Comparison of ENCODE assay signal across 11 mouse cellular contexts in genomic region chr8:94964828-94965227, GRCm38 (mm10). TPM values are rescaled to one million over a fixed set of nuclear protein-coding genes. Genes with fewer than 3 reads are reported as not detected.
DNase-seq lines count a peak whose midpoint lies in the region; ATAC-seq and TF ChIP-seq lines count a peak whose summit lies in the region.
"Had no signal": no experiment of that assay in that cellular context is flagged by ENCODE, and none has a peak within 500 bp of the region (broad histone marks: within the 10 kb centered on the region; RNA-seq: fewer than 3 reads in every experiment).

No protein-coding gene starts in this region.

- H3K27ac ChIP-seq in heart, embryonic 16.5 days (ENCODE audit: low read length) = no peak overlapping the region
- H3K27ac ChIP-seq: embryonic facial prominence, embryonic 10.5 days had no signal

- no peaks in the 10 kb centered on the region for H3K9me3 ChIP-seq in heart, embryonic 16.5 days (replicated peaks; ENCODE audit: control insufficient read depth, low read length)
- no peaks in the 10 kb centered on the region for H3K9me3 ChIP-seq in G1E (replicated peaks)
- no peaks in the 10 kb centered on the region for H3K9me3 ChIP-seq in erythroblast, embryonic 14.5 days (ENCODE audit: control insufficient read depth, low read length)
- no peaks in the 10 kb centered on the region for H3K9me3 ChIP-seq in megakaryocyte, embryonic 14.5 days
- H3K9me3 ChIP-seq: embryonic facial prominence, embryonic 10.5 days had no signal

- no peak for TF ChIP-seq CTCF in G1E (IDR thresholded peaks at IDR 0.05; ENCODE audit: low read depth, low read length)

- H3K4me1 ChIP-seq in heart, embryonic 16.5 days (ENCODE audit: control insufficient read depth, insufficient read depth, low read length) = peaks cover 5% of the 10 kb centered on the region; the same call in 1 of the 2 replicates
- H3K4me1 ChIP-seq in G1E (ENCODE audit: insufficient read depth, low read depth, low read length) = peaks cover 88% of the 10 kb centered on the region
- peaks cover 89% of the 10 kb centered on the region for H3K4me1 ChIP-seq in erythroblast, embryonic 14.5 days (ENCODE audit: control insufficient read depth)
- peaks cover 99% of the 10 kb centered on the region for H3K4me1 ChIP-seq in megakaryocyte, embryonic 14.5 days

- H3K27me3 ChIP-seq in heart, embryonic 16.5 days (ENCODE audit: control insufficient read depth, insufficient read depth, low read length) = no peaks in the 10 kb centered on the region
- H3K27me3 ChIP-seq in G1E (ENCODE audit: insufficient read depth, low read length) = no peaks in the 10 kb centered on the region
- no peaks in the 10 kb centered on the region for H3K27me3 ChIP-seq in erythroblast, embryonic 14.5 days (ENCODE audit: control insufficient read depth)
- H3K27me3 ChIP-seq in megakaryocyte, embryonic 14.5 days (replicated peaks) = no peaks in the 10 kb centered on the region

- no peak overlapping the region for H3K4me3 ChIP-seq in heart, embryonic 16.5 days (ENCODE audit: low read length)
- peak overlapping the region; percentile 16; the same call in 1 of the 2 replicates for H3K4me3 ChIP-seq in G1E (ENCODE audit: low read depth, low read length)
- H3K4me3 ChIP-seq in erythroblast, embryonic 14.5 days (replicated peaks) = peak overlapping the region; percentile 53
- H3K4me3 ChIP-seq in megakaryocyte, embryonic 14.5 days (replicated peaks) = peak overlapping the region; percentile 78
- H3K4me3 ChIP-seq: embryonic facial prominence, embryonic 10.5 days had no signal

- H3K4me2 ChIP-seq in heart, embryonic 16.5 days (ENCODE audit: low read depth, low read length) = no peak overlapping the region

- 0 out of 2 replicates have a peak, but pooled peaks have one; percentile 41 for ATAC-seq in heart, embryonic 16.5 days (replicated peaks; ENCODE audit: extremely low read depth, insufficient read depth, low FRiP score)
- ATAC-seq in G1E (ENCODE audit: extremely low read depth, insufficient number of reproducible peaks, low FRiP score, poor library complexity, severe bottlenecking) = peak; percentile 96
- ATAC-seq: lung, postnatal 0 days had no signal

- no peak for DNase-seq in heart, adult 8-10 months (ENCODE audit: low spot score)
- DNase-seq in G1E (ENCODE audit: low spot score) = peak; percentile 71
- DNase-seq in layer of hippocampus, postnatal 10 days (ENCODE audit: low spot score in 2 of 2) = no peak
- no peak for DNase-seq in cerebellum, adult 11-12 months
- DNase-seq in layer of hippocampus, adult 18-20 months (ENCODE audit: low spot score in 2 of 2) = no peak

- 13% methylated on average over 10 of the region's 10 CpGs for WGBS in heart, embryonic 16.5 days

- H3K9ac ChIP-seq in heart, embryonic 16.5 days (ENCODE audit: low read length) = no peak overlapping the region

- H3K36me3 ChIP-seq in heart, embryonic 16.5 days (ENCODE audit: control insufficient read depth, insufficient read depth) = no peaks in the 10 kb centered on the region
- no peaks in the 10 kb centered on the region for H3K36me3 ChIP-seq in G1E (replicated peaks)
- no peaks in the 10 kb centered on the region; the same call in 1 of the 2 replicates for H3K36me3 ChIP-seq in erythroblast, embryonic 14.5 days (ENCODE audit: control insufficient read depth)
- peaks cover 9% of the 10 kb centered on the region for H3K36me3 ChIP-seq in megakaryocyte, embryonic 14.5 days (replicated peaks; ENCODE audit: low read length)
- H3K36me3 ChIP-seq: embryonic facial prominence, embryonic 10.5 days had no signal

RNA-seq across cellular contexts. Expression of gene Adgrg1, which starts 9.7 kb away (rescaled TPM):
- polyA plus RNA-seq in heart, embryonic 16.5 days (2015; fragmentation: Nextera tagmentation; extraction: Ambion mirVana) = 12.0 and 18.0 TPM in 2 replicates
- total RNA-seq in heart, adult 8-10 months (2022) = 10 to 100 TPM; 41.3 to 63.6 (median 51.8) TPM
- total RNA-seq in G1E (2014; fragmentation: Nextera tagmentation) = 339 and 345 TPM in 2 replicates
- total RNA-seq in G1E (2017) = 54.0 and 57.7 TPM in 2 replicates
- polyA plus RNA-seq in G1E (2012) = 211 and 229 TPM in 2 replicates
- 14.3 and 18.4 TPM in 2 replicates for polyA plus RNA-seq in erythroblast, embryonic 14.5 days (2012)
- polyA plus RNA-seq in megakaryocyte, embryonic 14.5 days (2012; ENCODE audit: insufficient read depth, low replicate concordance) = 388 and 1,147 TPM in 2 replicates
- total RNA-seq in layer of hippocampus, postnatal 10 days (2021) = 100 to 1,000 TPM; 160 to 164 TPM
- total RNA-seq in layer of hippocampus, adult 18-20 months (2021) = 100 to 1,000 TPM; 100 to 108 TPM

RNA-seq across cellular contexts. Expression of gene Adgrg5, which starts 41.3 kb away (rescaled TPM):
- polyA plus RNA-seq in heart, embryonic 16.5 days (2015; fragmentation: Nextera tagmentation; extraction: Ambion mirVana) = 0.71 and 1.4 TPM in 2 replicates
- total RNA-seq in heart, adult 8-10 months (2022) = under 1 TPM in 1 of 4 experiments, not detected in 3; 0.57 TPM
- total RNA-seq in G1E (2014; fragmentation: Nextera tagmentation) (3.2 and 6.4 TPM in 2 replicates), G1E (2017) (0.76 and 0.87 TPM in 2 replicates)
- 1.9 and 2.9 TPM in 2 replicates for polyA plus RNA-seq in G1E (2012)
- 0.03 TPM in 1 of 2 replicates, not detected in the other for polyA plus RNA-seq in erythroblast, embryonic 14.5 days (2012)
- polyA plus RNA-seq in megakaryocyte, embryonic 14.5 days (2012; ENCODE audit: insufficient read depth, low replicate concordance) = 1.2 and 1.8 TPM in 2 replicates
- total RNA-seq in layer of hippocampus, postnatal 10 days (2021) = under 1 TPM; 0.18 to 0.55 TPM
- under 1 TPM in 1 of 2 experiments, not detected in 1; 0.10 TPM for total RNA-seq in layer of hippocampus, adult 18-20 months (2021)
- total RNA-seq: left cerebral cortex, postnatal 10 days had no signal

RNA-seq across cellular contexts. Expression of gene Ccdc102a, which starts 46.9 kb away (rescaled TPM):
- 17.4 and 19.8 TPM in 2 replicates for polyA plus RNA-seq in heart, embryonic 16.5 days (2015; fragmentation: Nextera tagmentation; extraction: Ambion mirVana)
- 1 to 10 TPM; 3.0 to 5.7 (median 4.4) TPM for total RNA-seq in heart, adult 8-10 months (2022)
- total RNA-seq in G1E (2014; fragmentation: Nextera tagmentation) (5.5 and 7.7 TPM in 2 replicates), G1E (2017) (3.3 and 4.5 TPM in 2 replicates)
- polyA plus RNA-seq in G1E (2012) = 20.5 and 26.3 TPM in 2 replicates
- 0.02 and 0.06 TPM in 2 replicates for polyA plus RNA-seq in erythroblast, embryonic 14.5 days (2012)
- 0.73 and 1.4 TPM in 2 replicates for polyA plus RNA-seq in megakaryocyte, embryonic 14.5 days (2012; ENCODE audit: insufficient read depth, low replicate concordance)
- 1 to 10 TPM; 4.0 to 4.2 TPM for total RNA-seq in layer of hippocampus, postnatal 10 days (2021)
- total RNA-seq in layer of hippocampus, adult 18-20 months (2021) = 1 to 10 TPM; 1.3 to 2.1 TPM

RNA-seq across cellular contexts. Expression of gene Adgrg3, which starts 52.7 kb away (rescaled TPM):
- 4.9 and 5.2 TPM in 2 replicates for polyA plus RNA-seq in heart, embryonic 16.5 days (2015; fragmentation: Nextera tagmentation; extraction: Ambion mirVana)
- total RNA-seq in heart, adult 8-10 months (2022) = 1 to 10 TPM in 3 of 4 experiments, under 1 TPM in 1; 0.75 to 1.3 (median 1.2) TPM
- not detected in 2 replicates for total RNA-seq in G1E (2014; fragmentation: Nextera tagmentation)
- total RNA-seq in G1E (2017) = 0.17 and 0.49 TPM in 2 replicates
- polyA plus RNA-seq in G1E (2012) = 0.10 and 0.12 TPM in 2 replicates
- 0.08 and 0.17 TPM in 2 replicates for polyA plus RNA-seq in erythroblast, embryonic 14.5 days (2012)
- polyA plus RNA-seq in megakaryocyte, embryonic 14.5 days (2012; ENCODE audit: insufficient read depth, low replicate concordance) = 111 and 126 TPM in 2 replicates
- under 1 TPM; 0.20 to 0.48 TPM for total RNA-seq in layer of hippocampus, postnatal 10 days (2021)
- total RNA-seq in layer of hippocampus, adult 18-20 months (2021) = under 1 TPM in 1 of 2 experiments, not detected in 1; 0.48 TPM
